Mouse (Mus musculus) gastrocnemius, postnatal 14 days (tissue): ENCODE results near the gene Lats2. TPM values are rescaled to one million over a fixed set of nuclear protein-coding genes. Genes with fewer than 3 reads are reported as not detected.
A peak's percentile ranks its signal among the peaks of the same experiment; 100 is the strongest.

ENCODE experiments used
- DNase-seq: peaks from one replicate; pipeline ENCODE4 v3.0.0; 2021; ENCODE audit warnings: mixed read lengths
- intact Hi-C: fragments of 180-260 bp; cut with DNase I; formaldehyde crosslinking; loops from one replicate; pipeline ENCODE4 v1.15.1; 2025; ENCODE audit warnings: low total_unique reads
- total RNA-seq, 2 experiments: library from RNA; stranded (reverse); gene quantifications; 2 replicates each; pipeline ENCODE4 v1.2.3; 2021

Gene Lats2
- total RNA-seq, 2 experiments from 2014 or later, result 16.9 to 18.4 TPM

DNA sequence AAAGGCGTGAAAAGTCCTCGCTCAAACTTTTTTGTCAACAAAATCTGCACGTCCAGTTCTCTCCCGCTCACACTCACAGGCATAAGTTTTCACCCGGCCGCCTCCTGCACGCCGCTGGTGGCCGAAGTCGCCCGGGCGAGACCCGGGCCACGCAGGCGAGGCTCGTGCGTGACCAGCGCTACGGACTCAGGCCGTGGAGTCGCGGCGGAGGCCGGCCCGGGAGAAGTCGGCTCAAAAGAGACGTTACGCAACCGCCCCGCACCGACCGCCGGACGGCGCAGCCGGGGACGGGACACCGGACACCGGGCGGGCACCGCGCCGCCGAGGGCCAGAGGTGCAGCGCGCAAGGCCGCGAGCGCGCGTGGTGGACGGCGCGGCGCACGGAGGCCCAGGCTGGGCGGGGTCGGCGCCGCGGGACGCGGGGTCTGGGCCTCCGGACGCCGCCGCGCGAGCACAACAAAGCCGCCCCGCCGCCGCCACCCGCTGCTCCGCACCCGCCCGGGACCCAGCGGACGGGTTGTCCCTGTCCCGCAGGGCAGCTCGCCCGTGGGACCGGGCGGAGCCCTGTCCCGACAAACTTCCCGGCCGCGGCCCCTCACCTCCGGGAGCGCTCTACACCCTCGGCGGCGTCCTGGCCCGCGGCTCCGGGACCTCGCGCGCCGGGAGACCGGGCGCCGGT lies 12.8 kb downstream of the Lats2 start:
- intact Hi-C loops, result no loop called here
- peak; percentile 73 for DNase-seq

DNA sequence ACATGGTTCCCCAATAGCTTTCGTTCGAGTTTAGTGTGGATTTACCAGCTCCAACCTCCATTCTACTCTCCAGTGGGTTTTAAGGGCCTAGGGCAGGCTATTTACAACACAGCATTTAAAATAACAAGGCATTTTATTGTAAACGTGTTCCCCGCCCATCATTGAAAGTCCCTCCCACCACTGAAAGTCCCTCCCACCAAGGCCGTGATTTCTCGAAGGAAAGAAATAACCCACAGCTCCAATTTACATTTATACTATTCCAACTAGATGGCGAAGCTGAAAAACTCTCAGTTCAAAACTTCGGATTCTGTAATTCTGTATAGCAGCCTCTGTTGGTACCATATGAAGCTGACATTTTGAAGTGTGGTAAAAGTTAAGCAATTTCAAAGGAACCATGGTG lies 13.6 kb downstream of the Lats2 start:
- intact Hi-C loops, result no loop called here
- DNase-seq, result no peak

DNA sequence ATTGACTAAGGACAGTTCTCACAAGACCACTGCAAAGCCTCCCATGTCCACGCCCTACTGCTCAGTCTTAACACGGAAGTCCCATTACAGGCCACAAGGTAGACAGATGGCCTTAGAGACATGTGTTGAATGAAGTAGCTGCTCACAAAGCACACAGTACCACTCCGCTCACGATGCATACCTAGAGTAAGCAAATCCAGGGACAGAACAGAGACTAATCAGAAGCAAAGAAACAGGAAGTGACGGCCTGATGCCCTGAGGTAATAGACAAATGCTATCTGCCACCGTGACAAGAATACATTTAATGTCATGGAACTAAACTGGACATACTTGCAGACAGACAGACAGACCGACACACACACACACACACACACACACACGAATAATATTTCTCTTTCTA lies 17.5 kb downstream of the Lats2 start:
- intact Hi-C loops, result no loop called here
- DNase-seq, result no peak

DNA sequence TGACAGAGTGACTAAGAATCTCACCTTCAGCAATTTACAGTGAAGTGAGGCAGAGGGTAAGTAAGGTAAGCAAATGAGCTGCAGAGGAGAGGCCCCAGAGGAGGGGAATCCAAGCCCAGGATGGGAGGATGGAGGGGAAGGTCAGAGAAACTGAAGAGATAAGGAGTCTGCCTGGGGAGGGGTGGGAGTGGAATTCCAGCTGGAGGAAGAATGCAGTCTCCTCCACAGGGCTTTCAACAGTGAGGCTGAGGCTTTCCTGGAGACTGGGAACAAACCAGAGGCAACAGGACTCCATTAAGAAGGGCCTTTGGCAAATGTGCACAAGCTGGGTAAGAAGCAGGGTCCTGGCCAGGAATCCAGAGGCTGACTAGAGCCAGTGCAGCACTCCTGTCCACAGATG lies 21.1 kb downstream of the Lats2 start:
- intact Hi-C loops, result no loop called here
- no peak for DNase-seq

DNA sequence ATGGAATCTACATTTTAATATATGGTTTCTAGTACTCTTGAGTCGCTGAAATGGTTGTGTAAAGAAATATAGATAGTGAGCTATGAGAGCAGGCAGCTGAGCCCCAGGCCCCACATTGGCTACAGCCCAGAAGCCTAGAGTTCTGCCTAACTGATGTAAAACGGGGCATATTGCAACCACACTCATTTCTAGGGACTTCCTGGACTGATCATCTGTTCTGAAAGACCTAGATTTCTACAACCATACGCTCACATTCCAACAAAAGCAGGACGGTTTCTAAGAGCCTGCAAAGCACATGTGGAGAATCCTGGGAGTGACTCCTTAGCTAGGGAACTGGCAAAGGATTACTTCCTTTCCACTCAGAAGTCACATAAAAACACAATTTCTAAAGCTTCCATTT lies 22.0 kb downstream of the Lats2 start:
- intact Hi-C loops, result no loop called here
- no peak for DNase-seq

DNA sequence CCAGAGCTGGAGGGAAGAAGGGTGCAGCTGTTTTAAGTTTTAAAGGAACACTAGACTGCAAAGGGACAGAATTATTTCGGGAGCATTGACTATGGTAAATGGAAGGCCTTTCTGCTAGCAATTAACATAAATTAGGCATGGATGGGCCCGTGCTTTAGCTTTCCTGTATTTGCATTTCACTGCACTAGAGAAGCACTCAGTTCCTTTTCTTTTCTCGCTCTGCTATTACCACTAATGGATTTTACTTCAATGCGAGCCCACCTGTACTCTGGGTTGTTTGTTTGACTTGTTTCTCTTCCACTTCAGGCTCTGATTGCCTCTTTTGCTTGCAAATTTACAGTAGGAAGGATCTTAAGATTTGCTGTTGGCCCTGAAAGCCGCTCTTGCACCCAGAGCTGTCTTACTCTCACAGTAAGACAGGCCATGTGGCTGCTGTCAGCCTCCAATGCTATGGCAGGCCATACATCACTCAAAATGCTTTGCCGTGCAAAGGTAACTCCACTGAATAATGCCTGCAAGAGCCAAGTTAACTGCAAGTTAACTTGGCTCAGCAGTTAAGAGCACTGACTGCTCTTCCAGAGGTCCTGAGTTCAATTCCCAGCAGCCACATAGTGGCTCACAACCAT lies 25.4 kb downstream of the Lats2 start:
- no peak for DNase-seq
- intact Hi-C loops, result no loop called here

DNA sequence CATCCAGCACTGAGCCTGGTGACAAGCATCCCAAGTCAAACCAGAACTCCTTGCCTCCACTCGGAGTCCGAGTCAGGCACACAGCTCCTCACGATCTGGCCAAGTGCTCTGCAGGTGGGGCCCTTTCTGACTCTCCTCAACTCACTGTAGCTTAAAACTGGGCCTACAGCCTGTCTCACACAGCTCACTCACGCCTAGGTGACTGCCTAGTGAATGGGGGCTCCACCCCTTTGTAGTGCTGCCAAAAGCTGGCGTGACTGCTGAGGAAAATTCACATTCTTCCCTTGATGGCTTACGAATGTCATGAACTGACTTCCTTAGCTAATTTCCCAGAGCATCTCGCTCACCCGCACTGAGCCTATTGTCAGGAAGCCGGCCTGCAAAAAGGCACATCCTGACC lies 27.7 kb downstream of the Lats2 start:
- intact Hi-C loops, result no loop called here
- DNase-seq, result peak; percentile 43

DNA sequence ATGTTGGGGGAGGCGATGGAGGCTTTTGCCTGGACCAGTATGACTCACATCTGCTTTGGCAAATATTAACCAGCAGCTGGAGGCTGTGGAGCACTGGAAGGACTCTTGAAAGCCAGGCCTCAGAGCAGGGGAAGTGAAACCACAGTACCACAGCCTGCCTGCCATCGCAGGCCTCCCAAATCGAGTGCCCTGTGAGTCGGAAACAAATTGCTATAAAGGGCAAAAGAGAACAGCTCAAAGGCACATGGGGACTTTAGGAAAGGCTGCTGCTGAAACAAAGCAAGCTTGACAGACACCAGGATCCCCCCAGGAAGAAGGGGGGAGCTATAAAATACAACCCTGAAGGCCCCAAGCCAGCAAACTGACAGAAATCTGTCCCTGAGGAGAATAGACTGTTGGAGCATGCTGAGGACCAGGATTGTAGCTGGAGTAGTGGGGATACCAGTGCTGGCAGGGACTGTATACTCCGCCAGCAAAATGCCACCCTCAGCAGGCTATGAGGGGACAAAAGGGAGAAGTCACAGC lies 28.2 kb downstream of the Lats2 start:
- intact Hi-C loops, result no loop called here
- DNase-seq, result peak; percentile 46

DNA sequence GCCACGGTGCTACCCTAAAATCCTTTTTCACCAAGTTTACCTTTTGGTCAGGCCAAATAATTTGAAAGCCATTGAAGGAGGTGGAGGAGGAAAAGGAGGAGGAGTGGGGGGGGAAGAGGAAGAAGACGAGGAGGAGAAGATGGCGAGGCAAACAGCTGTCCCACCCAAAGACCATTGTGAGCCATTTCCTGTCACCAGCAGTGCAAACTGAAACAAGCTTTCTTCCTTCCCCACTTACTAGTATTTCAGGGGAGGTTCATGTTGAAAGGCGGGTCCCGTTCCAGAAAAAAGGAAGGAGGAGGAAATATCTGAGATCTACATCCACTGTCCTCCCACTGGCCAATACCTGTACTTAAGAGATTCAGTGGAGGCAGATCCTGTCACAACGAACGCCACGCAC lies 28.8 kb downstream of the Lats2 start:
- no peak for DNase-seq
- intact Hi-C loops, result no loop called here

DNA sequence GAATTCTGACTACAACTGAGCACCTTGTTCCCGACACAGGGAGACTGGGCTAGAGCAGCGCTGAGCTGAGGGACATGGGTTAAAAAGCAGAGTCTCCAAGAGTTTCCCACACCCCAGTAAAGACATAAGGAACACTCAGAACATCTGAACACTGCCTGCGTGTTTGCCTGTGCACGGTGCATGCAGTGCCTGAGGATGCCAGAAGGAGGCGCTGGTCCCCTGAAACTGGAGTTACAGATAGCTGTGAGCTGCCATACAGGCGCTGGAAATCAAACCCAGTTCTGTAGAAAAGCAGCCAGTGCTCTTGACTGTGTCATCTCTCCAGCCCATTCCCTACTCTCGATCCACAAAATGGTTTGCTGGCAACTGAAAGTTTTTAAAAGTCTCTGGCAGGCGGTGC lies 32.0 kb downstream of the Lats2 start:
- no peak for DNase-seq
- intact Hi-C loops, result no loop called here

DNA sequence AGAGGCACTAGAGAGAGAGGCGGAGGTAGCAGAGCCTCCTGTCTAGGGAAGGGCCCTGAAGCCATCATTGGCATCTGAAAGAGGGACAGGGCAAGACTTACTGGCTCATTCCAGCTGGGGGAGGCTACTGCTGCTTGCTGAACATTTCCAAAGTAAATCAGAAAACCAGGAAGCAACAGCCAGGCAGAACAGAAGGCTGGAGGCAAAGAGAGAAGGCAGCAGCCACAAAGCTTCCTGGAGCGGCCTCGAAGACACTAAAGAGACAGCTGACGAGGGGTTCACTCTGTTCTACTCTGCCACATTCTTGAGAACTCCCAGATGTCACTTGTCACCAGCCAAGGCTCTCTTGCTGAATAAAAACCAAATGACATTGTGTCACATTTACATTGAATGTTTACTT lies 33.7 kb downstream of the Lats2 start:
- intact Hi-C loops, result no loop called here
- DNase-seq, result no peak

DNA sequence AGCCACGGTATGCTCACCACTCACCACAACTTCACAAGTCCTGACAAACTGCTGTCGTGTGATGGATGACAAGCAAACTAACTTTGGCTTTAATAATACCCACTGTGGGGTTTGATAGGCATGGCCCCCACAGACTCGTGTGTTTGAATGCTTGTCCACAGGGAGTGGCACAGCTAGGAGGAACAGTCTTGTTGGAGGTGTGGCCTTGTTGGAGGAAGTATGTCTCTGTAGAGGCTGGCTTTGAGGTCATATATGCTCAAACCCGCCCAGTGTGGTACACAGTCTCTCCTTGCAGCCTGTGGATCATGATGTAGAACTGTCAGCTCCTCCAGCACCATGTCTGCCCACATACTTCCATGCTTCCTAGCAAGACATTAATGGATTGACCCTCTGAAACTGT lies 39.9 kb downstream of the Lats2 start:
- DNase-seq, result no peak
- intact Hi-C loops, result no loop called here

DNA sequence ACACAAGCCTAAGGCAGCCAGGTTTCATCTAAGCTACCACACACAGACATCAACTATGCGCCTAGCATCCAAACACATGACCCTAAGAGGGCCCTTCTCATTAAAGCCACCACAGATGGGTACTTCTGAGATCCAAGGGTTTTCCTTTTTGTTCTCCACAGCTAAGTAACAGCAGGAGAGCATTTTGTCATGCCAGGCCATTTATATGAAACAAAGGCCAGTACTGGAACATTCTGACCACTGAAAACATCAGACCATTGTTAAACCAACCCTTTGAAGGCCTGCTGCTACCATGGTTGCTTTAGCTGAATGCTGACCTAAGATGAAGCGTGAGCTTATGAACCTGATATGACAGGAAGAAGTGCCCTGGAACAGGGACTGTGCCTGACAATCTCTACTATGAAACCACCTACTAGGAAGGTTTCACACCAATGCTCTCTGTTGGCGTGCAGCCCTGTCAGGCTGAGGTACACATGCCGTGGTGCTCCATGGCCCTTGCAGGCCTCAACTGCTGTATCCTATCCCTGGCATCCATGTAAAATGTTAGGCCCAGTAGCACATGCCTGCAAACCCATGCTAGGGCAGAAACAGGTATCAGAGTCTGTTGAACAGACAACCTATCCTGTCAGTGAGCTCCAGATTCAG lies 41.5 kb downstream of the Lats2 start:
- DNase-seq, result no peak
- intact Hi-C loops, result no loop called here

DNA sequence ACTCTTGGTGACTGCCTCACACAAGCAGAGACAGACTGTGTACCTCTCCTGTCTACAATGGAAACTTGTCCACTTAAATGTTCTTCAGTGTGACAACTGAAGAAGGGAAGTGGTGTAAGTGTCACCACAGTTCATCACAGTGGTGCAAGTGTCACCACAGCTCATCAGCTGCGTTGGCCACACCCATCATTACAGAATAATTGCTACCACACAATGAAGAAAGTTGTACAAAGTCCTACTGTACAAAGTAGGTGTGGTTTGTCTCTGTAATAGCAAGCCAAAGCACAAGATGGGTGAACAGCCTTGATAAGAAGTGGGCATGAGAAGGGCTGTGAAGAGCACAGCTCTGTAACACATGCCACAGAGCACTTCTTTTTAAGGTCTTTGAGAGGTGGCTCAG lies 45.3 kb downstream of the Lats2 start:
- no peak for DNase-seq
- intact Hi-C loops, result no loop called here

DNA sequence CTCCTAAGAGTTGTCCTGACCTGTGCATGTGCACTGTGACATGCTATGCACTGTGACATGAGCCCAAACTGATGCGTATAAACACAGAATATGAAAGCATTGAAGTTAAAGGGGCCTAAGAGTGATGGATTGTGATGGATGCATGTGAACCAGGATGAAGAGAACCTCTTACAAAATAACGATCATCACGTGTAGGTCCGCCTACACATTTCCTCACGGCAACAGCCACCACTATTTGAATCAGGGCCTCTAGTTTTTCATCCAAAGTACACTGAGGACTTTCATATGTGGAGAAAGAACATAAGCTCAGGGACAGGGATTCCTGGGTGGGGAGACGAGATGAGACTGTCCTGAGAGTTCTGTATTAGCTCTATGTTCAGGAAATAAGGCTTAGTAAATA lies 47.1 kb downstream of the Lats2 start:
- no peak for DNase-seq
- intact Hi-C loops, result no loop called here

DNA sequence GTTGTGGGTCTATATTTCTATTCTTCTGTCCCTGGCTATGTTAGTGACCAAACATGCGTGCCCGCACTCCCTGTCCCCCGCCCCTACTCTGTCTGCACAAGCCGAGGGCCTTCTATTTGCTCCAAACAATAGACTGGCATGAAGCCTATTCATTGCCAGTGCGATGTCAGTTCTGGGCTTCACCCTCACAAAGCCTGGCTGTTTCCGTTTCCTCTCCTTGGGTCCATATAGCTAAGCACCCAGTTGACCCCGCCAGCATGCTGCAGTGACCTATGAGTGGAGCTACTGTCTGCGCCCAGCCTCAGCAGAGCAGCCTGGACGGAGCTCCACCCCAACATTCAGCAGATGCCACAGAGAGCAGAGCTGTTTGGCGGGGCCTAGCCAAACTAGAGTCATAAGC lies 49.0 kb downstream of the Lats2 start:
- DNase-seq, result no peak
- intact Hi-C loops, result no loop called here

DNA sequence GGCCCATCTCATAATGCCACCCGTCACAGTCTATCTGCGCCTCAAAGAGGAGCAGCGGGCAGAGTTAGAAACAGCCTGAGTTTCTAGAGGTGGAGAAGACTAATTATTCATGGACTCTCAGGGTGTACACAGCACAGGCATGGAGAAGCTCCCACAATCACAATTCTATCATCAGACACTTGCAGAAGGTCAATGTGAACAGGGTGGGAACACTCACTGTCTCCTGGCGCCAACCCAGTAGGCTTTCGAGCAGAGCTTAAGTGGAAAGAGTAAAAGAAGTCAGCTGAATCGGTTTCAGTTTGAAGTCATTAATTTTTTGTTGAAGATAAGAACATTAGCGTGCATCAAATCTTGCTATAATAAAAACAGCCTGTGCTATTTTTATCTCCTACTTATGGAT lies 49.6 kb downstream of the Lats2 start:
- peak; percentile 55 for DNase-seq
- intact Hi-C loops, result no loop called here

DNA sequence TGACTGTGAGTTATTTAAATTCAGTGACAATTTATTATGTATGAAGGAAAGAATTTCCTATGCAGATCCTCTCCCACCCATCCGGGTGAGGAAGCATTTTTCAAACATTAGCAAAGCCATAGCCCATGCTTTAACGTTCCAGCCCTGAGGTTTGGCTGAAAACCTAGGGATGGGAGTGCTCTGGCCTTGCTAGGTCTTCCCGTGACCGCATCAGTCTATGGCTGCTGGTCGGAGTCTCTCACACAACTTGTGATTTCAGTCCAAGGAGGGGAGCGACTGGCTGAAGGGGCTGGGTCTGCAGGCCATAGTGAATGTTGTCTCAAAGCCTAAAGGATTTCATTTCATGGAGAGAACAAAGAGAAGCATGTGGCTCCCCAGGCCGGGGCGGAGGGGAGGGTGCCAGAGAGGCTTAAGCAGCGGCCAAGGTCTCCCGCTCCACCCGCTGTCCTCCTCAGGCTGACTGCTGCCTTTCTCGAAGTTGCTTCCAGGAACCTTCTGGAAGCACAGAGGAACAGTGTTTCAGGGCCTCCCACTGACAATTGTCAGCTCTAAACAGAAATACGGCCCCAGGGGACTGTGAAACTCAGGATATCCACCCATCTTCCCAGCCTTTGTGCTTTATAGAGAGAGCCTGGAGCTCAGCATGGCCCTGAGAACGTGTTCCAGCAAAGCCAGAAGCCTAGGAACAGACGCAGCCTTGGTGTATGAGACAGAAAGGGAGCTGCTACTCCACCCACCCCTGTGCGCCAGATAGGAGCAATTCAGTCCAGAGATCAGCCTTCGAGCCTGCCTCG lies 50.9 kb downstream of the Lats2 start:
- intact Hi-C loops, result no loop called here

DNA sequence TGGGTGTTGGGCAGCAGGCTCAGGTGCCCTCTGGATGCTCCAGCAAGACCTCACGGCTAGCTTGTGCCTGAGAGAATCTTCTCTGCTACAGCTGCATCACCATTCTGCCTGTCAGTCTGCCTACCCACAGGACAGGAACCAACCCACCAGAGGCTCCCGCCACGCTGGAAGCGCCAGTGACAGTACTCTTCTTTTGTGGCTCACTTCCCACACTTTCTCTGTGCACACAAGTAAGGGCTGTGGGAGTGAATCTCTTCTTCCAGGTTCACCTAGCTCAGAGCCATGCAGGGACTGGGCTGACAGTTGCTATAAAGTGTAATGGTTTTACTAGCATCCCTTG lies 51.5 kb downstream of the Lats2 start:
- intact Hi-C loops, result no loop called here
- no peak for DNase-seq

More for the DNA sequence above, 50.9 kb downstream of the Lats2 start:
- DNase-seq, result peak; percentile 71

DNA sequence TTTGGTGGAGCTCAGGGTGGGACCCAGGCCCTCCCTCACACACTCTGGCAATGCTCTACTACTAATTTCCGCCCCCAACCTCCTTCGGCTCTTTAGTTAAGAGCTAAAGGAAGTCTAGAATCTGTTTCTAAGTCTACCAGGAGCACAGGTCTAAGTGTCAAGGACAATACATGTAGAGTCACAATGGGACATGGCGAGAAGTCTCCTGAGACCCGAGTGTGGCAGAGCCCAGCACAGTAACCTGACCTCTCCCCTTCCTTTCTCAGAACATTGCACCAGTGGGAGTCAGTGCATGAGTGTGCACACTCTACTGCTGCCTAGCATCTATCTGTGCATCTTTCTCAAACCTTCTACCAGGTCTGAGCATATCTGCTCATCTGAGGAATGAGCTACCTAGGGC lies 52.4 kb downstream of the Lats2 start:
- intact Hi-C loops, result no loop called here
- no peak for DNase-seq
